Mouse (Mus musculus) CH12.LX (cell line): Measurements from ENCODE around the gene Chrnb1. TPM values are rescaled to one million over a fixed set of nuclear protein-coding genes. Genes with fewer than 3 reads are reported as not detected.

Source experiments
- DNase-seq: peaks from one replicate; pipeline ENCODE4 v3.0.0-alpha.2; 2013; ENCODE audit errors: extremely low read depth
- H3K27ac ChIP-seq: 2 replicates; pipeline ENCODE4 v1.5.1; 2012; ENCODE audit warnings: low read depth, mild to moderate bottlenecking, control low read depth, moderate library complexity; ENCODE audit not compliant: insufficient read depth
- H3K27me3 ChIP-seq: replicated peaks from 2 replicates; pipeline ENCODE3; 2012; ENCODE audit warnings: inconsistent platforms
- H3K36me3 ChIP-seq, 2 experiments: replicated peaks in 1 of 2; 2 replicates each; pipeline versions ENCODE3 to v1.6.1; 2012; ENCODE audit warnings: inconsistent platforms in 1 of 2, low read length in 1 of 2, mild to moderate bottlenecking in 1 of 2, mixed read lengths in 1 of 2, moderate library complexity in 1 of 2; ENCODE audit not compliant: control insufficient read depth in 1 of 2, insufficient read depth in 1 of 2
- H3K4me1 ChIP-seq, 2 experiments: 2 replicates each; pipeline ENCODE4 v1.6.1; 2012; ENCODE audit warnings: inconsistent platforms in 1 of 2, moderate library complexity in 1 of 2; ENCODE audit not compliant: insufficient read depth in 2 of 2, control insufficient read depth in 1 of 2
- H3K4me2 ChIP-seq: 2 replicates; pipeline ENCODE4 v1.6.1; 2012; ENCODE audit warnings: low read depth, mild to moderate bottlenecking, control low read depth; ENCODE audit not compliant: poor library complexity, insufficient read depth, severe bottlenecking
- H3K4me3 ChIP-seq, 3 experiments: fragments of 150-350 bp in 1 of 3; sonication (generic) in 1 of 3; replicated peaks in 1 of 3; 2 replicates each; pipeline versions ENCODE3 to v1.5.1; 2011 to 2012; ENCODE audit warnings: low read depth in 2 of 3, low read length in 2 of 3, mild to moderate bottlenecking in 2 of 3, moderate library complexity in 2 of 3, control low read depth in 1 of 3, improper control_type of control experiment in 1 of 3, inconsistent platforms in 1 of 3, mixed read lengths in 1 of 3; ENCODE audit not compliant: poor library complexity in 1 of 3
- H3K79me2 ChIP-seq: replicated peaks from 2 replicates; pipeline ENCODE4 v1.6.1; 2012; ENCODE audit warnings: mild to moderate bottlenecking, moderate library complexity; ENCODE audit not compliant: control insufficient read depth, poor library complexity, insufficient read depth, severe bottlenecking; ENCODE audit errors: extremely low read depth
- H3K9ac ChIP-seq: 2 replicates; pipeline ENCODE4 v1.6.1; 2012; ENCODE audit warnings: low read depth, mild to moderate bottlenecking, control low read depth, moderate library complexity; ENCODE audit not compliant: insufficient read depth
- H3K9me3 ChIP-seq: replicated peaks from 2 replicates; pipeline ENCODE3; 2012; ENCODE audit warnings: low read length, inconsistent platforms, mixed read lengths
- BHLHE40 ChIP-seq: IDR thresholded peaks from 2 replicates; pipeline ENCODE4 v1.6.1; 2011; ENCODE audit warnings: mild to moderate bottlenecking, low read depth, low read length, improper control_type of control experiment
- CHD1 ChIP-seq: IDR thresholded peaks from 2 replicates; pipeline ENCODE4 v1.6.1; 2012; ENCODE audit warnings: low read depth, low read length, improper control_type of control experiment, inconsistent platforms
- E2F4 ChIP-seq: IDR thresholded peaks from 2 replicates; pipeline ENCODE4 v1.6.1; 2011; ENCODE audit warnings: low read depth, low read length, improper control_type of control experiment; ENCODE audit not compliant: insufficient replicate concordance
- ELF1 ChIP-seq: IDR thresholded peaks from 2 replicates; pipeline ENCODE4 v1.6.1; 2014; ENCODE audit warnings: low read depth, mild to moderate bottlenecking, inconsistent platforms, low read length, improper control_type of control experiment
- EP300 ChIP-seq: IDR thresholded peaks from 2 replicates; pipeline ENCODE4 v1.6.1; 2011; ENCODE audit warnings: low read length, improper control_type of control experiment
- IRF4 ChIP-seq: IDR thresholded peaks from 2 replicates; pipeline ENCODE4 v1.6.1; 2014; ENCODE audit warnings: low read depth, mild to moderate bottlenecking, inconsistent platforms, low read length, improper control_type of control experiment
- JUND ChIP-seq: conservative IDR thresholded peaks from 2 replicates; pipeline ENCODE4 v1.6.1; 2011; ENCODE audit warnings: low read depth, low read length, improper control_type of control experiment
- KAT2A ChIP-seq: IDR thresholded peaks from 2 replicates; pipeline ENCODE4 v1.6.1; 2012; ENCODE audit warnings: low read length, improper control_type of control experiment, inconsistent platforms; ENCODE audit not compliant: insufficient replicate concordance
- MAFK ChIP-seq: IDR thresholded peaks from 2 replicates; pipeline ENCODE4 v1.6.1; 2011; ENCODE audit warnings: low read length, improper control_type of control experiment; ENCODE audit not compliant: insufficient replicate concordance
- MAX ChIP-seq: IDR thresholded peaks from 2 replicates; pipeline ENCODE4 v1.6.1; 2011; ENCODE audit warnings: low read length, improper control_type of control experiment
- MAZ ChIP-seq: IDR thresholded peaks from 2 replicates; pipeline ENCODE4 v1.6.1; 2012; ENCODE audit warnings: low read depth, mild to moderate bottlenecking, inconsistent platforms, low read length, improper control_type of control experiment, moderate library complexity
- MXI1 ChIP-seq: IDR thresholded peaks from 2 replicates; pipeline ENCODE4 v1.6.1; 2011; ENCODE audit warnings: mild to moderate bottlenecking, low read depth, low read length, improper control_type of control experiment
- MYC ChIP-seq: IDR thresholded peaks from 2 replicates; pipeline ENCODE4 v1.6.1; 2011; ENCODE audit warnings: low read depth, mild to moderate bottlenecking, improper control_type of control experiment, low read length
- NELFE ChIP-seq: IDR thresholded peaks from 2 replicates; pipeline ENCODE4 v1.6.1; 2011; ENCODE audit warnings: low read depth, low read length, improper control_type of control experiment
- PAX5 ChIP-seq: IDR thresholded peaks from 2 replicates; pipeline ENCODE4 v1.6.1; 2012; ENCODE audit warnings: low read length, inconsistent platforms, mixed read lengths
- POLR2A ChIP-seq: IDR thresholded peaks from 2 replicates; pipeline ENCODE4 v1.6.1; 2011; ENCODE audit warnings: low read depth, mild to moderate bottlenecking, improper control_type of control experiment, low read length
- POLR2AphosphoS2 ChIP-seq: IDR thresholded peaks from 2 replicates; pipeline ENCODE4 v1.6.1; 2011; ENCODE audit warnings: low read depth, low read length, improper control_type of control experiment
- RCOR1 ChIP-seq: conservative IDR thresholded peaks from 2 replicates; pipeline ENCODE4 v1.6.1; 2012; ENCODE audit warnings: low read depth, mild to moderate bottlenecking, inconsistent platforms, low read length, improper control_type of control experiment
- SIN3A ChIP-seq: IDR thresholded peaks from 2 replicates; pipeline ENCODE4 v1.6.1; 2012; ENCODE audit warnings: low read length, improper control_type of control experiment, inconsistent platforms
- SMC3 ChIP-seq: IDR thresholded peaks from 2 replicates; pipeline ENCODE4 v1.6.1; 2011; ENCODE audit warnings: low read depth, low read length, improper control_type of control experiment
- TBP ChIP-seq: conservative IDR thresholded peaks from 2 replicates; pipeline ENCODE4 v1.6.1; 2011; ENCODE audit warnings: low read depth, low read length, improper control_type of control experiment
- UBTF ChIP-seq: IDR thresholded peaks from 2 replicates; pipeline ENCODE4 v1.6.1; 2012; ENCODE audit warnings: low read depth, mild to moderate bottlenecking, inconsistent platforms, low read length, improper control_type of control experiment, moderate library complexity
- ZNF384 ChIP-seq: IDR thresholded peaks from 2 replicates; pipeline ENCODE4 v1.6.1; 2012; ENCODE audit warnings: low read depth, low read length, improper control_type of control experiment, inconsistent platforms
- dilution Hi-C: fragments of 300-500 bp; cut with MboI; formaldehyde crosslinking; loops from 2 replicates; pipeline ENCODE4 v1.14.3; 2020; ENCODE audit warnings: low sequenced_read_pairs; ENCODE audit not compliant: extremely low pct_unique_long_range_greater_than_20kb, extremely low pct_ligation_motif_present
- in situ Hi-C: fragments of 300-500 bp; cut with MboI; formaldehyde crosslinking; loops from 3 replicates; pipeline ENCODE4 v1.14.3; 2019; ENCODE audit warnings: low sequenced_read_pairs, low pct_ligation_motif_present, low pct_unique_long_range_greater_than_20kb, mixed read lengths
- polyA plus RNA-seq: library from polyadenylated mRNA; unstranded; fragments of >175 nt; gene quantifications from 2 replicates; pipeline ENCODE4 v1.2.1, GENCODE M21; 2012; ENCODE audit warnings: low read depth; ENCODE audit not compliant: insufficient read length
- total RNA-seq, 2 experiments: library from RNA; depleted of rRNA; stranded (reverse); fragments of 300-350 nt in 1 of 2; fragments of >200 nt in 1 of 2; gene quantifications; 2 replicates each; pipeline ENCODE4 v1.2.3; 2012 to 2014

The Chrnb1 gene
- total and polyA plus RNA-seq, 3 experiments: 1.9 to 5.9 (median 2.2) TPM

GRCm38 (mm10) chr11:69757303-69758089, 38.2 kb downstream of the Chrnb1 start:
- Histone ChIP-seq H3K27ac (peak overlapping the region; percentile 75), H3K4me2 (peak overlapping the region; percentile 98)
- TF ChIP-seq MYC: peak; percentile 28; the same call in 1 of the 2 replicates
- no peak for TF ChIP-seq IRF4
- TF ChIP-seq UBTF: peak; percentile 75
- TF ChIP-seq ZNF384: no peak
- TF ChIP-seq POLR2A: no peak
- no peak for TF ChIP-seq PAX5
- TF ChIP-seq KAT2A: 0 out of 2 replicates have a peak, but pooled peaks have one; percentile 20
- peak; percentile 44 for TF ChIP-seq ELF1
- no peak for TF ChIP-seq POLR2AphosphoS2
- TF ChIP-seq MAFK: no peak
- TF ChIP-seq TBP: no peak
- TF ChIP-seq RCOR1: peak; percentile 10; the same call in 1 of the 2 replicates
- no peak; the same call in 1 of the 2 replicates for TF ChIP-seq MAX
- TF ChIP-seq EP300: no peak
- TF ChIP-seq MXI1: peak; percentile 58; the same call in 1 of the 2 replicates
- TF ChIP-seq SIN3A: peak; percentile 72
- no peak for TF ChIP-seq NELFE
- 0 out of 2 replicates have a peak, but pooled peaks have one; percentile 4 for TF ChIP-seq JUND
- TF ChIP-seq E2F4: no peak
- TF ChIP-seq BHLHE40: no peak
- TF ChIP-seq MAZ: no peak
- TF ChIP-seq CHD1: peak; percentile 73
- no peak for TF ChIP-seq SMC3
- TF ChIP-seq, all 38 proteins: peak for 9
- Histone ChIP-seq H3K4me3 (peak overlapping the region; percentile 55 to 60 (median 57)), H3K9ac (peak overlapping the region; percentile 50), H3K4me1 (peaks cover 15 to 53% of the 10 kb centered on the region in 2 experiments), H3K27me3 (no peaks in the 10 kb centered on the region), H3K36me3 (peaks cover 0 to 16% of the 10 kb centered on the region in 2 experiments), H3K9me3 (no peaks in the 10 kb centered on the region), H3K79me2 (peaks cover 52% of the 10 kb centered on the region)
- DNase-seq: no peak
- dilution Hi-C loops (no loop called here), in situ Hi-C loops (loop anchor here (5.0 kb wide), 1 partner anchor 35 kb away; no protein-coding TSS in a partner anchor)
